Mouse (Mus musculus): ENCODE results near the gene Jazf1.

Gene Jazf1

DNA sequence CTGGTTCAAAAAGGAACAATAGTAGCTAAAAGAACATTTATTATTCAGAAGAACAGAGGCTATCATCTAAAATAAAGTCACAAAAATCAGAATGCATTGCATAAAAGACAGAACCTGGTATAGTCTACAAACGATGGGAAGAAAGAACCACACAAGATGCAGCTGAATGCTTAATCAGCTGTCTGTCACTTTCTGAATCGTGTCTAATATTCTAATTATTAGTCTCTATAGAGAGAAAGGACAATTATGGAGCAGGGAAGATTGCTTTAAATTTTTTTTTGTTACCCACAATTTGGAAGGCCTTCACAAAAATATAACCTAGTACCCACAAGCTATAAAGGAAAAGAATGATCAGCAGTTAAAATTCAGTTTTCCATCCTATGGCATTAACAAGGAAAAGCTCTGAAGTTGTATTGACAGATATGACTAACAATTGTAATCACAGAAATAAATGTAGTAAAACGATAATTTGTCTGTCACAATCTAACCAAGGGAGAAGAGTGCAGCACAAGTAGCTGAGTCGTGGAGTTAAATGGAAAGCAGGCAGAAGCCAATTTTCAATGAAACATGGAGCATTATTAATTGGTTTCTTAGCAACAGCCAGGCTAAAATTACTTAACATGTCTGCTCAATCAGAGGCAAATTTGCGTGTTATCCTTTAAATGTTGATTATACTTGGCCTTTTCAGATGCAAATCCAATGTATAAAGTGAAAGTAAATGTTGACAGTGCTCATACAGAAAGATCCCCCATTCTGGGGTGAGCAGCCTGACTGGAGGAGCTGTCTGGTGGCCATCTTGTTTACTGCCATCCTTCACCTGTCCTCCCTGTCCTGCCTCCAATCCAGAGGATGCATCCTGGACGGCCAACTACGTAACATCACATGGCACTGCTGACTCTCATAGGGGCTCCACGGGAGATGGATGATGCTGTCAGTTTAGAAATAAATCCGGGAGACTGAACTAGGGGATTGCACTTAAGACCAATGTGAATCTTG, 53.7 kb downstream of the Jazf1 start:
- no peak for DNase-seq (ENCODE audit: extremely low spot score, low spot score)

DNA sequence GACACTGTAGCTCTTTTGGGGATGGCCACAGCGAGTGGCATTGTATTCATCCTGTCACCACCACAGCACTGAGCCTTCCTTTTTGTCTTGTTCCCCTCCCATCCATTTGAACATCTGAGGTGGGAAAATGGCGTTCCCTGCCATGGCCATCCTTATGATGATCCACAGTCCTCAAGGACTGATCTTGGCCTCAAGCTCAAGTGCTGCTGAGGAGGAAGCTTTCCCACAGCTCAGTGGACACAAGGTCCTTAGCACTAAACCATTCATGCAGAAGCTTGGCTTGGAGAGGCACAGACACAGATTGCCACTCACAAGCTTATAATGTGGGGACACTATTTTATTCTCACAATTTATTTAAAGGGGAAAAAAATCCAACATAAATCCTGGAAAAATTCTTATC, 58.1 kb downstream of the Jazf1 start:
- DNase-seq (ENCODE audit: extremely low spot score, low spot score), result no peak

DNA sequence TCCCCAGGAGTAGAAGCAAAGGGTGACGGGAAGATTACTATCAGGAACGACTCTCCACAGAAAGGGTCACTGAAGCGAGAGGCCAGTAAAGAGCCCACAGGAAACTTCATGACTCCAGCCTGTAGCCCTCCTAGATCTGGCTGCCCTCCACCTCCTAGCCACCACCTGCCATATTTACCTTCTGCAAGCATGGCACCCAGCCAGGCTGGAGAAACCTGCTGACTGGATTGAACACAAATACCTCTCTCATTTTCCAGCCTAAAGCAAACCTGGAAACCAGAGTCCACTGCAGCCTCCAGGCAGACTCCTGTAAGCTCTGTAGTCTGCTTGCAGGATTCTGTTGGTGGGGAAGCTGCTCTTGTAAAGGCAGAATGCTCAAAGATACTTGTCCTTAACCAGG, 62.4 kb downstream of the Jazf1 start:
- DNase-seq (ENCODE audit: extremely low spot score, low spot score), result no peak

DNA sequence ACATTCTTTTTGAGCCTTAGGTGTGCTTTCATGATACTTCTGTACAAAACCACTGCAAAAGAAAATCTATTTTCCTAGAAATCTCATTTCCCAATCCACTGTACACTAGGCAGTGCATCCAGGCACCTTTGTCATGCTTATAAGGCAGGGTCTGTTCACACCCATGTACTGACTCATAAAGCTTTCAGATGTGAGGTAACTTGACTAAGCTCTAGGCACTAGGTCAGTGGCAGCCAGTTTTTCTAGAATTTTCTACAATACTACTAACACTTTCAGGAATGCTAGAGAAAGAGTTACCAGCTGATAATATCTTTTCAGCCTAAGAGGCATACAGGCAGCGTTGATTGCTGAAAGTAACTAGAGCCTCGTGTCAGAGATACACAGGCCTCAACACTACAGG, 62.9 kb downstream of the Jazf1 start:
- DNase-seq (ENCODE audit: extremely low spot score, low spot score), result no peak

DNA sequence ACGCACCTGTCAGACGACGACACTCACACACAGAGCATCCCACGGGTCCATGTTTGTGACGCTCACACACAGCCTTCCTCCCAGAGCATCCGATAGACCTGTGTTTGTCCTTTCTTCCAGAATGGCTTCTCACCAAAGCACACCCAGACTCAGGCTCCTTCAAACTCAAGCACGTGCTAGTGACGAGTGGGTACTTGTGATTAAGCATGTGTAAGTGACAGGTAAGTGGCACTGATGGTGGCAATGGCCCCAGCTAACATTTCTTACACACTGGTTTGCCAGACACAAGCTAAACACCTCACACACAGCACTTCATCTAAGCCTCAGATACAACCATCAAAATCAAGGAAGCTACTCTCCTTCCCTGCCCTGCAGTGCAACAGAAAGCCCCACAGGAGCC, 77.6 kb downstream of the Jazf1 start:
- DNase-seq (ENCODE audit: extremely low spot score, low spot score), result no peak

DNA sequence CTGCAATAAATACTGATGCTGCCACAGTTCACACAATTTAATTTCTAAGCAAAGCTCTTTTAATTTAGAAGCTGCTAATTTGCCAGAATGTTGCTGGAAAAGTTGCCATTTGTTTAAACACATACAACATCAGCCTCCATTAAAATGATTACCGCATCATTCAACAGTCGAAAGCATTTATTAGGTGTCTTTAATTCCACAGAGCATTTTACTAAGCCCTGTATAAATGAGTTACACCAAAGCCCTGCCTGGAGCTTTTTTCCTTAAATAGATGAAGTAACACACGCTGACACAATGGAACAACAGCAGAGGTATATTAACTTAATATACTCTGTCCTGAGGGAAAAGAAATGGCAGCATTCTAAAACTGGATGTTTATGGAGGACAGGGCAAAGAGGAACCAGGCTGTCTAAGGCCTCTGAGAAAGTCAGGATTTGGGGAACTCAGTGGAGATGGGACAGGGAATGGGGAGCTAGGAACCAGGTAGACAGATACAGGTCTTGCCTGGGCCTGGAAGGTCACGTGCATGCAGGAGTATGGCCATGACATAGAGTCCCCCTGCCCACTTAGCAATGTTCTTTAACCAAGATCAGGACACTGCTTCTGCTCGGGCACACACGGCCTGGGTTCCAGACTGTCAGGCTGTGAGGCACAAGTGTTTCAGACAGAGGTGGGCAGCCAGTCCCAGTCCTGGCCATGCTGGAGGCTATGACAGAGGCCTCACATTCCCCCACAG, 80.4 kb downstream of the Jazf1 start:
- DNase-seq (ENCODE audit: extremely low spot score, low spot score), result no peak

DNA sequence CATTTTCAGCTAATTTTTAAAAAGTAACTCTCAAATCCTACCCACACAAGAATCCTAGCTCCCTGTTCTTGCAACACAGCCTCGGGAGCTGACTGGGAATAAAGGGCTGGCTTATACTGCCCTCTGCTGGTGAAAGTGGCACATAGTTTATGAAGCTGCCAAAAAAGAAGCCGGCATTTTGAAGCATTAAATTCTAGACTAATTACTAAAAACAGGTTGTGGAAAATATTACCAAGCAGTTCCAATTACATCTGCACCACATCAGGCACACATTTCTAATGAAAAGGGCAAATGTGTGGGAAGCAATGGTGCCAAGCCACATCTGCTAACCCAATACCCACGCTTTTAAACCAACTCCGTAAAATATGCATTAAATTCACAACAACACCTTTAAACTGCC, 81.0 kb downstream of the Jazf1 start:
- DNase-seq (ENCODE audit: extremely low spot score, low spot score), result peak; percentile 36

DNA sequence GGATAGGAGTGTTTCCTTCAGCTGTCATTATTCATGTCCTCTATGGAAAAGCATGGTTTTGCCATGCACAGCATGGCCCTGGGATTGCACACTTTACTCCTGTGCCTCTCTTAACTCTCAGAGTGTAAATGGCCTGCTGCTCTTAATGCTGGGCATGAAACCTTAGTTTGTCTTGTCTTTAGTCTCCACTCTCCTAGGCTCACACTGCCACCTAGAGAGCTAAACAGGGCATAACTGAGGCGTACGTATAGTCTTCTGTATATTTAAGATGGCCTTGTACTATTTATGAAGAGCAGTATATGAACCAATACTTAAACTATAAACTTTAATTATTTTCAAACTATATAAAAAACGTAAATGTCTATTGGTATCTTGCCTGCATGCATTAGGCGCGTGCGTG, 86.3 kb downstream of the Jazf1 start:
- no peak for DNase-seq (ENCODE audit: extremely low spot score, low spot score)

DNA sequence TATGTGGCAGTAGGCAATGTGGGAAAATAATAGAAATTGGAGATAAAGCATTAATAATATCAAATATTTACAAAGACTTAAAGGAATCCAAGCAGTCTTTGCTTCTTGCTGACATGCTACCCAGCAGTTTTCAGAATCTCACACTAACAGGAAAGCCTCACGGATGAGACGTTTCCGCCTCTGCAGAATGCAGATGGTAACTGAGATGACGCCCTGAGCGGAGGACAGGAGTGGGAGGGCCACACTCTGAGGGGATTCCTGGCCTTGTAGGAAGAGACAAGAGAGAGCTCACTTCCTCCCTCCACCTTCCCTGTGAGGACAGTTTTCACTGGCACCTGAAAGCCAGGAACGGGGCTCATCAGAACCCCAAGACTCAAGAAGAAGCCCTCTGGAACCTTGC, 88.9 kb downstream of the Jazf1 start:
- no peak for DNase-seq (ENCODE audit: extremely low spot score, low spot score)

DNA sequence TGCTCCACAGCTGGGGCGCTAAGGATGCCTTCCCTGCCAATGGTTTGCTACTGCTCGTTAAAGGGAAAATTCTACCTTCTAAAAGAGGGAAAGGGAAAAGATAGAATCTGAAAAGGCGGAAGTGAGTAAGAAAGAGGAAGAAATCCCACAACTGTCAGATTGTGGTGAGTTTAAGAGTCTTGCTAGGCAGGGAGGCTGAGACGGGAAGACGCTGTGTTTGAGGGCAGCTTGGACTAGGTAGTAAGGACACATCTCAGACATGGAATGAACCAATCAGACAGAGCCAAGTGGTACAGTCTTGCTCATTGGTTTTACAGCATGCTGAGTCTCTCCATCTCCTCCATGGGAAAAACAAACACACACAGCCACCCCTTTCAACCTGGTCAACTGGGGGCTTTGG, 95.1 kb downstream of the Jazf1 start:
- no peak for DNase-seq (ENCODE audit: extremely low spot score, low spot score)

DNA sequence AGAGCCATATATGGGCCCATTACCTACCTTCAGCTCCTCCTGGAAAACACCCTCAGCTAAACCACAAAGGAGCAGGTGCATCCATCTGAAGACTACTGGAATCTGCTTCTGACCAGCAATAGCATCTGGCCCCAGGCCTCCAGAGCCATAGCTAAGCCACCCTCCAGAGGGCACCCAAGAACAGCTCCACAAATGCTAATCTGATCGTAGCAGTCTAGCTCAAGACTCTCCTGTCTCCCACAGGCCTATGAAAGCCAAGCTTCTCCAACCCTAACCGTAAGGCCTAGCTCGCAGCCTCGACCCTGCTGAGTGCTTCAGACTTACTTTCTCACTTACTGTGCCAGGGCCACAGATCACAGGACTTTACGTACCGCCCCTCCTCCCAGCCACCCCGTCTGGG, 96.3 kb downstream of the Jazf1 start:
- DNase-seq (ENCODE audit: extremely low spot score, low spot score), result no peak

DNA sequence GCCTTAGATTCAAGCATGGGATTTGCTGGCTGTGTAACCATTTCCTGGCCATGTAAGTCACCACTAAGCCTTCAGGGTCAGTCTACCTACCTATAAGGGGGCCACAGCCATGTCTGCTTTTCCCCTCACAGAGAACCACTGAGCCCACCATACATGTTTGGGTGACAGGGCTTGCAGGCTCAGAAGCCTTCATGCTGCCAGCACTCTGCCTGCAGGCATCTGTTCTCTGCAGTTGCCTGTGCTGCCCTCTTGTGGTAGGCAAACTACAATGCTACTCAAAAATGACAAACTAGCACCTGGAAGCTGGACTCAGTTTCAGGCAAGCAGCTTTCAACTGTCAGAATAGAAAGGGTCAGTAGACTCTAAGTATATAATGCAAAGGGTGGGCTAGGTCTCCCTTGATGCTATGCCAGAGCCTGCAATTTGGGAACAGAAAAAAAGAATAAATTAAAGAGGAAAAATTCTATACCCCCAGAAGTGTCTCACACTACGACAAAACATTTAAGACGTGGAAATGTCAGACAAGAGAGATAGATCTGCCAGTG, 98.6 kb downstream of the Jazf1 start:
- DNase-seq (ENCODE audit: extremely low spot score, low spot score), result peak; percentile 63

DNA sequence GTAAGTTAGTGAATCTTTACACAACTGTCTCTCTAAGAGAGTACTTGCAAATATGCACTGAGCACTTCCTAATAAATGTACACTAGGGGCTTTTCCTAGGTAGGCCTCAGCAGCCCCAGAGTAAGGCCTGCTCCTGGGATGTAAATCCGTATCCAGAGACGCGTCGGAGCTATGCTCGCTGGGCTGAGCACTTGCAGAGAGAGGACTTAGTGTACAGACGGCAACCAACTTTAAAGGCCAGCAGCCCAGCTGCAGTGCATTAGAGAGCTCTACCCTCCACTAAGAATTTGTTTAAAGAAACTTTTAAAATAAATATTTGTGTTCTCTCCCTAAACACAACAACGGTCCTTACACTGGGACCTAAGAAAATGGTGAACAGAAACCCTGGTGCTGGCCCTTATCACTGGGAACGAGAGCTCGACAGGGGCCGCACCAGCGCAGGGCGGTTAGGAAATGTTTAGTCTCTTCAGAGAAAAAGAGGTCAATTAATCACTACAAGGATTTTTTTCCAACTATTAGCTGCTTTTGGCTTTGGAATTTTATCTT, 100.0 kb downstream of the Jazf1 start:
- no peak for DNase-seq (ENCODE audit: extremely low spot score, low spot score)

DNA sequence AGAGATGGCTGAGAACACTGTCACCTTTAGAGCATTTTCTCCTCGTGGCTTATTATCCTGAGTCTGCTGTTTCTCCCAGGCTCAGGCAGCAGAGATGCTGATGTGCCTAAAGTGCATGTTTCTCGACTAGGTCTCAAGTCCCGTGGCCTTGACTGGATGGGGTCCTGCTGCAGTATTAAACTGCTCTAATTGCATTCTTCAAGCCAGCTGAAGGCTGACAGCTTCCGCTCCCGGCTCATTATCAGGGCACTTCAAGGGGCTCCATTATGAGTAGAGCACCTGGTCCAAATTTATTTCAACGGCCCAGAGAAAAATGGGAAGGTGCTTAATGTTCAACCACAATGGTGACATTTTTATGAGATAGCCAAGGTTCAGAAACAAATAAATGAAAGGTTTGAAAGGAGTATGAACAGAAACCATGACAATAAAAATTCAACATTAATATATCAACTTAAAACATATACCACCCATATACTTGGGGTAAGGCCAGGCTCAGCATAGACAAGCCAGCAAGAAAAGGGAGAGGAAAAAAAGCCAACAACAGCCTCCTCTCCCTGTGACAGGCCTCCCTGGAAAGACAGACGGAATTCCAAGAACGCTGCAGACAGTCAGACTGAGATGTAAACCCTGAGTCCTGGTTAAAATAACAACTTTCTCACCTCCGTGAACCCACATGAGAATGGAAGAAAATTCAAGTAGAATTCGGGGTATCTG, 100.7 kb downstream of the Jazf1 start:
- no peak for DNase-seq (ENCODE audit: extremely low spot score, low spot score)

DNA sequence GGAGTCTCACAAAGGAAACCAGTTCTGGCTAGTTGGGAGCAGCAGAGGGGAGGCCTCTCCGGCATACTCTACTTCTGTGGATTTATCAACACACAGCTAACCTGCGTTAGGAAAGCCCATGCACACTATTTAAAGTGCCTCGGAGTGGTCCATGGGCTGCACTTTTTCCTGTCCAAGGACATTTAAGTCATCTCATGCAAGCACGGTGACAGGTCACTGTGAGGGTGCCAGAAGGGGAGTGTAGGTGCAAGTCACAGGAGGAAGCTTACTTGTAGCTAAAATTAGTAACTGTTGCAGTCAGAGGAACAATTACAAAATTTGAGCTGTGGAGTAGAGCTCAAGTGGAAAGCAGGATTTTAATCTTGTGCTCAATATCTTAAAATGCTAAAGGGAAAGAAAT, 102.4 kb downstream of the Jazf1 start:
- no peak for DNase-seq (ENCODE audit: extremely low spot score, low spot score)

DNA sequence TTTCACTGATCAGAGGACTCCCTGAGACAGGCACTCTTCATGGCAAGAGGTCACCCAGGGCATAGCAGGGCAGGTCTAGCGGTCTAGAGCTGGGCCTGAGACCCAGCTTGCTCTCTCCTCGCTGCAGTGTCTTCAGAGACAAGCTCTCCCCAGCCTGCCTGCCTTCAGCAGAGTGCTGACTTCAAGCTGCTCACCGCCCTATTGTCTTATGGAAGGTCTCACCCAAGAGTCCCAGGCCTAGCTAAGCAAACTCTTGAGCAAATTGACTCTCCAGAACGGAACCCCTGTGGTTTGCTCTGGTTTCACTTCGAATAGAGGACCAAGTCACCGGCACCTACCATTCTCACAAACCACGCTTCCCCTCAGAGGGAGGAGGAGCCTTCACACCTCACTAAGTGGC, 103.1 kb downstream of the Jazf1 start:
- DNase-seq (ENCODE audit: extremely low spot score, low spot score), result no peak

DNA sequence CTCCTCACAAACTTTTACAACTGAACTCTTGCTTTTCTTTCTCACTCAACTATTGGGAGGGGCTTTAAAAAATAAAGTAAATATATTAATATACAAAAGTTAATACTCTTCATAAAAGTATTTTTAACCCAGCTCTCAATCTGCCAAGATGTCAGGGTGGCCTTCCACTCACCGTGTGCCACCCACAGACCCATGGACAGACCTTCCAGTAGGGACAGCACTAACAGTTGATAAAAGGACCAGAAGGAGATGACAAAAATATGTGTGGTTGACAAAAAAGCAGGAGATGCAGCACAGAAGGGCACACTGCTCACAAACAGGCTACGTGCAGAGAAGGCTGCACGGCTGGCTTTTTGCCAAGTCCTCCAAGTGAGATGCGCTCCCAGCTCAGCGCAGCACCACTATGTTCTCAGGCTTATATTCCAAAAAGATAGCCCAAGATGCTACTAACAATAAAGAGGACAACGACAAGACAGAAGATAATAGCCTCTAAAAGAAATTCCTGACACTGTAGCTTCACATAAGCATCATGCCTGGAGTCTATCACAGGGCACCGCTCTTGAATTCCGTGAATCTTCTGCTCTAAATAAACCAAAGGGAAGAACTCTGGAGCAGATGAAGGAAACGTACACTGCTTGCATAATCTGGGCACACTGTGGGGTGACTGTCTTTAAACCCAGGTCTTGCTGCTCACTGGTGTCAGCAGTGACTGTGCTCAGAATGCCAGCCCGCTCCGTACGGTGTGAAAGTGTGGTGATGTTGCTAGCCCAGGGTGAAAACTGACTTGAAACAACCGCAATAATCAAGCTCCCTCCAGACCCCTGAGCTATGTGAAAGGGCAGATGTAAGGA, 104.4 kb downstream of the Jazf1 start:
- no peak for DNase-seq (ENCODE audit: extremely low spot score, low spot score)

DNA sequence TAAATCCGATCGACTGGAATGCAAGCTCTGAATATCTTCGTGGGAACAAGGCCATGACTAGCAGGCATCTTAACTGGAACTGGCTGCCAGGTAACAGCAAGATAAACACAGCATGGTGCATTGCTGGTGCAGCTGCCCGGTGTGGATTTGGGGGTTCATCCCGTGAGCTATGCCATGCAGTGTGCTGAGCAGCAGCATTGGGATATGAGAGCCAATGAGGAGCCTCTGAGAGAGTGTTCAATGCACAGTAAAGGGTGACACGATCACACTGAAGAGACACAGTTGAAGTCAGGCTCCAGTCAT, 105.0 kb downstream of the Jazf1 start:
- DNase-seq (ENCODE audit: extremely low spot score, low spot score), result no peak

DNA sequence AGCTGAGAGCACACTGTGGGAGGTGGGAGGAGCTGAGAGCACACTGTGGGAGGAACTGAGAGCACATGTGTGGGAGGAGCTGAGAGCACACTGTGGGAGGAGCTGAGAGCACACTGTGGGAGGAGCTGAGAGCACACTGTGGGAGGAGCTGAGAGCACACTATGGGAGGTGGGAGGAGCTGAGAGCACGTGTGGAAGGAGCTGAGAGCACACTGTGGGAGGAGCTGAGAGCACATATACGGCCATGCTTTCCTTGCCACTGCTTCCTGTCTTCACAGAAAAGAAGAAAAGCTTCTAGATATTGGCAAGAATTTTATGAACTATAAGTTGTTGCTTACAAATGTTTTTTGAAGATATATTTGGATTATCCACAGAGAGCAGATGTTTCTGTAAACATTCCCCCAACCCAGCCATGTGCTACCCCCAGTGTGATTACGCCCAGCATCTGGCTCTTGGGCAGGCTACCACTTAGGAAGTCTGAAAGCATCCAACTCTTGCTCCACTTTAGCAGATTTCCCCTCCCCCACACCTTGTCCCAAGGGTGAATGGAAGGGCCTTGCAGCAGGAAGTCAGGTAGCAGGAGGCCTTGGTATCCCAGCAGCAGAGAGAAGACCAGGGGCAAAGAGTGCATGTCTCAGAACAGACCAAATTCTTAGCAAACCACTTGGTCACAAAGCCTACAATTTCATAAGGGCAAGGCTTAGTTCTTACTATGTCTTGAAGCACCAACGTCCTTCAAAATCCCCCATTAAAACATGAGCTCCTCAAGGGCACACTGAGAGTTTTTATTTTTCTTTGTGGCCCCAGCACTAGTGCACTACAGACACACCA, 105.6 kb downstream of the Jazf1 start:
- DNase-seq (ENCODE audit: extremely low spot score, low spot score), result no peak

Data from neural tube, embryonic 10.5 days (tissue).